Mouse (Mus musculus) embryonic facial prominence, embryonic 14.5 days (tissue): ENCODE measurements at regions not wholly inside any gene's neighbourhood (a gene's known extent, or its start where the extent isn't known, plus 50 kb on each side); places are given as distances from the start of the nearest gene placed in this dataset.

Experiments
- ATAC-seq: fragments of 200-750 bp; cut with Nextera tagmentation; 2 replicates; pipeline ENCODE4 v1.8.0; 2017; ENCODE audit warnings: low read depth, moderate number of reproducible peaks, moderate TSS enrichment
- DNase-seq: peaks from one replicate; pipeline ENCODE4 v3.0.0-alpha.2; 2015; ENCODE audit warnings: low spot score
- H3K27ac ChIP-seq: fragments of 300-500 bp; sonication (generic); replicated peaks from 2 replicates; pipeline ENCODE4 v1.5.1; 2014; ENCODE audit warnings: low read depth, mild to moderate bottlenecking, low read length, moderate library complexity
- H3K27me3 ChIP-seq: fragments of 300-500 bp; sonication (generic); replicated peaks from 2 replicates; pipeline ENCODE4 v1.6.1; 2014; ENCODE audit warnings: low read length; ENCODE audit not compliant: control insufficient read depth, insufficient read depth
- H3K36me3 ChIP-seq: fragments of 300-500 bp; sonication (generic); 2 replicates; pipeline ENCODE4 v1.6.1; 2014; ENCODE audit warnings: low read length, mixed read lengths; ENCODE audit not compliant: control insufficient read depth, insufficient read depth
- H3K4me1 ChIP-seq: fragments of 300-500 bp; sonication (generic); 2 replicates; pipeline ENCODE4 v1.6.1; 2014; ENCODE audit warnings: antibody characterized with exemption, low read length; ENCODE audit not compliant: control insufficient read depth, insufficient read depth
- H3K4me2 ChIP-seq: fragments of 300-500 bp; sonication (generic); 2 replicates; pipeline ENCODE4 v1.6.1; 2014; ENCODE audit warnings: low read depth, mild to moderate bottlenecking, low read length, moderate library complexity, mixed read lengths
- H3K4me3 ChIP-seq: fragments of 300-500 bp; sonication (generic); 2 replicates; pipeline ENCODE4 v1.5.1; 2014; ENCODE audit warnings: low read depth, mild to moderate bottlenecking, low read length
- H3K9ac ChIP-seq: fragments of 300-500 bp; sonication (generic); 2 replicates; pipeline ENCODE4 v1.6.1; 2014; ENCODE audit warnings: low read depth, mild to moderate bottlenecking, low read length, moderate library complexity, mixed read lengths
- H3K9me3 ChIP-seq: fragments of 300-500 bp; sonication (generic); 2 replicates; pipeline ENCODE4 v1.6.1; 2016; ENCODE audit warnings: low read length; ENCODE audit not compliant: control insufficient read depth
- WGBS: fragments of 180-500 bp; shearing (Covaris S2); extraction: QIAGEN DNeasy Blood & Tissue Kit; methylation state at CpG from one replicate; pipeline ENCODE4 v1.1.7; 2014; 5-methylcytosine and 5-hydroxymethylcytosine counted together

GRCm38 (mm10) chr2:3925199-3925598, 92.3 kb upstream of the Frmd4a start:
- H3K36me3 ChIP-seq: no peaks in the 10 kb centered on the region
- H3K4me2 ChIP-seq: no peak overlapping the region
- H3K27ac ChIP-seq: no peak overlapping the region
- H3K9me3 ChIP-seq: no peaks in the 10 kb centered on the region
- no peaks in the 10 kb centered on the region for H3K27me3 ChIP-seq
- DNase-seq: no peak
- no peak overlapping the region for H3K4me3 ChIP-seq
- WGBS: 69% methylated on average over 3 of the region's 3 CpGs
- no peak overlapping the region for H3K9ac ChIP-seq
- ATAC-seq: no peak
- no peaks in the 10 kb centered on the region for H3K4me1 ChIP-seq

GRCm38 (mm10) chr2:3926129-3926528, 91.4 kb upstream of the Frmd4a start:
- Histone ChIP-seq H3K4me3 (no peak overlapping the region), H3K27me3 (no peaks in the 10 kb centered on the region), H3K9me3 (no peaks in the 10 kb centered on the region), H3K4me2 (no peak overlapping the region), H3K27ac (no peak overlapping the region), H3K36me3 (no peaks in the 10 kb centered on the region), H3K9ac (no peak overlapping the region), H3K4me1 (no peaks in the 10 kb centered on the region)
- no peak for ATAC-seq
- no peak for DNase-seq

GRCm38 (mm10) chr2:3927141-3927810, 90.2 kb upstream of the Frmd4a start:
- H3K36me3 ChIP-seq: no peaks in the 10 kb centered on the region
- H3K4me1 ChIP-seq: no peaks in the 10 kb centered on the region
- no peak overlapping the region for H3K4me3 ChIP-seq
- no peak overlapping the region for H3K4me2 ChIP-seq
- DNase-seq: no peak
- H3K9ac ChIP-seq: no peak overlapping the region
- H3K9me3 ChIP-seq: no peaks in the 10 kb centered on the region
- H3K27ac ChIP-seq: no peak overlapping the region
- no peaks in the 10 kb centered on the region for H3K27me3 ChIP-seq
- no peak for ATAC-seq
- WGBS: 64% methylated on average over 8 of the region's 8 CpGs

DNA sequence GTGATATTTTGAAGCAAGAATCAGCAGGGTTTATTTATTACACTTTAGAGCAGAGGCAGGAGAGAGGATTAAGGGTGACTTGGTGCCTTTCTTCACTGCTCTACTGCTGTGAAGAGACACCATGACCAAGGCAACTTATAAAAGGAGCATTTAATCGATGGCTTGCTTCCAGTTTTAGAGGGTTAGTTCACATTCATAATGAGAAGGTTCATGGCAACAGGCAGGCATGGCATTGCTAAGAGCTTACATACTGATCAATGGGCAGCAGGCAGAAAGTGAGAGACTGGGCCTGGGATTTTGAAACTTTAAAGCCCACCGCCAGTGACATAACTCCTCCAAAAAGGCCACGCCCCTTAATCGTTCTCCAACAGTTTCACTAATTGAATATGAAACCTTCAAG, 89.7 kb upstream of the Frmd4a start:
- DNase-seq: no peak
- no peak overlapping the region for H3K4me3 ChIP-seq
- 78% methylated on average over 4 of the region's 4 CpGs for WGBS
- no peak overlapping the region for H3K27ac ChIP-seq
- no peaks in the 10 kb centered on the region for H3K36me3 ChIP-seq
- no peaks in the 10 kb centered on the region for H3K9me3 ChIP-seq
- no peak for ATAC-seq
- H3K4me2 ChIP-seq: no peak overlapping the region
- no peak overlapping the region for H3K9ac ChIP-seq
- no peaks in the 10 kb centered on the region for H3K27me3 ChIP-seq
- no peaks in the 10 kb centered on the region for H3K4me1 ChIP-seq

DNA sequence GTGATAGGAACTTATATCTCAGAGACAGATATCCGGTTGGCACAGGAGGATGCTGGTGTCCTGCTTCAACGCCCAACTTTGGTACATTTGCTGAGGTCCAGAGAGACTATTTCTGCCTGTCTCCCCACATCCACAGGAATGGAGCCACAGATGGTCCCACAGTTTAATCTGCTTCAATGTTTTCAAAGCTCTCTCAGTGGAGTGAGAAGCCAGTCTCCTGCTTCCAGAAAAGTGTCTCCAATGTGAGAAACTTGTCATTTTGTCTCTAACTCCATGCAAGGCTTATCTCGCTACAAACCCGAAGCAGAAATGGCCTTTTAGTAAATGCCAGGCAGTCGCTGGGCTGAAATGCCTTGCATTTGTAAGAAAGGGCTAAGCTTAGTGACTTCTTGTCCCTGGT, 86.9 kb upstream of the Frmd4a start:
- Histone ChIP-seq H3K4me3 (no peak overlapping the region), H3K9ac (no peak overlapping the region), H3K27ac (no peak overlapping the region), H3K9me3 (no peaks in the 10 kb centered on the region), H3K4me1 (no peaks in the 10 kb centered on the region), H3K36me3 (no peaks in the 10 kb centered on the region), H3K4me2 (no peak overlapping the region), H3K27me3 (no peaks in the 10 kb centered on the region)
- ATAC-seq: no peak
- DNase-seq: no peak
- 90% methylated on average over 5 of the region's 5 CpGs for WGBS

DNA sequence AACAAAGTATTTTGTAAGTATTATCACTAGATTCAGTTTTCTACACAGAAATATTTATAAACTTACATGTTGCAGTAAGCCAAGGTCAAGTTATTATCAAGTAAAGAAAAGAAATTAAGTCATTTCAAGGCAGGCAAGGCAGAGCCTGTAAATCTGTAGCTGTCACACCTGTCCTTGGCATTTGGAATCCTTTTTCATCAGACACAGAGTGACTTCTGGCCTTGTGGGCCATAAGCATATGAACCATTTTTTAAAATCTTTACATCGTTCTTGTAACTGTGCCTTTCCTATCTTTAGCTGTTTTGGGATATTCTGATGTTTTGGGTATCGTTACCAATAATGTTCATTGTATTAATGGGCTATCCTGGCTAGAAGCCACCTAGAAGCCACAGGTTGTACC, 76.7 kb upstream of the Frmd4a start:
- WGBS: 89% methylated on average over 2 of the region's 2 CpGs
- Histone ChIP-seq H3K36me3 (no peaks in the 10 kb centered on the region), H3K4me1 (no peaks in the 10 kb centered on the region), H3K27ac (no peak overlapping the region), H3K4me2 (no peak overlapping the region), H3K4me3 (no peak overlapping the region), H3K27me3 (no peaks in the 10 kb centered on the region), H3K9ac (no peak overlapping the region), H3K9me3 (no peaks in the 10 kb centered on the region)
- no peak for DNase-seq
- ATAC-seq: no peak

DNA sequence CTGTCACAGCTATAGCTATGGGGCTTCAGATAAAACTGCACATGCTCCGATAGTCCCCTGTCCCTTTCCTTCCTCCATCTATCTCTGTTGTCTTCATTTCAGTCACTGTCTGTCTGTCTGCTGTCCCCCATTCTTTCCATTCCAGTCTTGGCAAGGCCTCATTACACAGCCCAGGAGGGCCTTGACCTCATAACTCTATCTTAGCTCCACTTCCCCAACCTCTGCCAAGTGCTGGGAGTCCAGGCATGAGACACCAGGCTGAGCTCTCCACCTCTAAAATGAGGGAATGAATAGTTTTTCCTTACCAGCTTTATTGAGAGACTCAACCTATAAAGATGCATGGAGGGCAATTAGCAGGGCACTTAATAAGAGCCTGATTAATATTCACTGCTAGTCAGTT, 76.0 kb upstream of the Frmd4a start:
- no peak overlapping the region for H3K4me2 ChIP-seq
- ATAC-seq: no peak

DNA sequence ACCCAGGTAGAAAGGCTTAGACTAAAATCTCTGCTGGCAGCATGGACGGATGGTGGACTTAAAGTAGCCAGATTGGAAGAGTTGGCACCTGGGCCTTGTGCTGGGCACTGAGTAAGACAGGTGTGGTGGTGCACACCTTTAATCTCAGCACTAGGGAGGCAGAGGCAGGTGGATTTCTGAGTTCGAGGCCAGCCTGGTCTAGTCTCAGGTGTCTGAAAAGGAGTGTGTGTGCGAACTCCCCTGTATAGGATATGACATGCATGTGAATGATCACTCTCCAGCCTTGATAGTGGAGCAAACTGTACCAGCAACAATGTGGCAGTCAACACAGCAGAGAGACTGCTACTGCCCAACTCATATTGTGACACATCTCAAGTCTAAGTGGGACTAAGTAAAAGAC, 70.1 kb upstream of the Frmd4a start:
- H3K9ac ChIP-seq: no peak overlapping the region
- 81% methylated on average over 3 of the region's 3 CpGs for WGBS
- no peak for DNase-seq

More for the DNA sequence above, 76.0 kb upstream of the Frmd4a start:
- Histone ChIP-seq H3K27ac (no peak overlapping the region), H3K36me3 (no peaks in the 10 kb centered on the region), H3K4me1 (no peaks in the 10 kb centered on the region), H3K9ac (no peak overlapping the region), H3K4me3 (no peak overlapping the region), H3K9me3 (no peaks in the 10 kb centered on the region), H3K27me3 (no peaks in the 10 kb centered on the region)
- DNase-seq: no peak
- WGBS: 88% methylated on average over 1 of the region's 1 CpGs

DNA sequence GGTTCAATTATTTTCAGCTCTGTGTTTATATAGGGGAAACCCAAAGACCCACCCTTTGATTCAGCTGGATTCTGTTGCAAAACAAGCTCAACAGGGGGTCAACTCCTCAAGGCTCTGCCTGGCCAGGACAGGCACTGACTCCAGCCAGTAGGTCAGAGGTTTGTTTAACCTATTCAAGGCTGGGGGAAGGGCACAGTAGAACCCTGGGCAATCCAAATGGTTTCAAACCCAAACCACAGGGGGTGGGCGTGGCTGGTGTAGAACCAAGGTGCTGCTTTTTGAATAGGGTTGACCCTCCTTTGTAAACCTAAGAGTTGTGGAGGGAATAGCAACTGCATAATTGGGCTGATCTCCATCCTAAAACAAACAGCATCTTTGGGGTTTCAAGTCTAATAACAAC, 69.2 kb upstream of the Frmd4a start:
- ATAC-seq: no peak
- Histone ChIP-seq H3K27ac (no peak overlapping the region), H3K36me3 (no peaks in the 10 kb centered on the region), H3K4me2 (no peak overlapping the region), H3K9me3 (no peaks in the 10 kb centered on the region), H3K27me3 (no peaks in the 10 kb centered on the region), H3K4me3 (no peak overlapping the region), H3K9ac (no peak overlapping the region), H3K4me1 (no peaks in the 10 kb centered on the region)
- 50% methylated on average over 1 of the region's 1 CpGs for WGBS
- no peak for DNase-seq

More for the DNA sequence above, 70.1 kb upstream of the Frmd4a start:
- Histone ChIP-seq H3K9me3 (no peaks in the 10 kb centered on the region), H3K27me3 (no peaks in the 10 kb centered on the region), H3K36me3 (no peaks in the 10 kb centered on the region), H3K4me3 (no peak overlapping the region), H3K4me1 (no peaks in the 10 kb centered on the region), H3K4me2 (no peak overlapping the region), H3K27ac (no peak overlapping the region)
- ATAC-seq: no peak
